In the genomic region with DNA sequence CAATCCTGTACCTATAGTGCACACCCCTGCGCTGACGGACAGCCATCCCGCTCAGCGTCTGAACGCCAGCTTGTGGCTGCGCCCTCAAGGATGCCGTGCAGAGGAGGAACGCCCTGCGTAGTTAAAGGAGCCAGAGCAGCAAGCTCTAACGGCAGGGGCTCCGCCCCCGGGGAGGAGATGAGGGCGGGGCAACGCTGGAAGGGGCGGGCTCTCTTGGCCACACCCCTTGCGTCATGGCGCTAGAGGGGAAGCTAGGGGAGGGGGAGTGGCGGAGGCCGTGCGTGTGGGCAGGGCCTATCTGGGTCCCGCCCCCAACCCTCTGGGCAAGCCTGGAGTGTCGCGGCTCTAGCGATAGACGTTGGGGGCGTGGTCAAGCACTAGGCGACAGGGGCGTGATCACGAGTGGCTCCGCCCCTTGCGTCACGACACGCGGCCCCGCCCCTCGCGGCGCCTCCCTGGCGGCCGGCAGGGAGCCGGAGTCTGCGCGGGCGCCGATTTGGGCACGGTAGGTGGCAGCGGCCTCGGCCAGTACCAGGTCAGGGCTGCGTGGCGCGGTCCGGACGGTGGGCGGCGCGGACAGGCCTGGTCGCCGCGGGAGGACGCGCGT, we compare ENCODE assay signal across 8 mouse cellular contexts. TPM values are rescaled to one million over a fixed set of nuclear protein-coding genes. Genes with fewer than 3 reads are reported as not detected.
DNase-seq lines count a peak whose midpoint lies in the region; ATAC-seq and TF ChIP-seq lines count a peak whose summit lies in the region.

A gene (plus strand): TSS at position 425 of the 607 bp plus-strand sequence.

- peak within 1 kb of the TSS; percentile 61 to 94 (median 89) for H3K4me3 ChIP-seq in CH12.LX (replicated peaks in 1 of 3; ENCODE audit: low read depth in 2 of 3, low read length in 2 of 3, poor library complexity in 1 of 3)
- H3K4me3 ChIP-seq in forebrain, embryonic 11.5 days (ENCODE audit: low read depth, low read length): peak within 1 kb of the TSS; percentile 61
- peak within 1 kb of the TSS; percentile 85 for H3K4me3 ChIP-seq in heart, embryonic 16.5 days (ENCODE audit: low read length)
- H3K4me3 ChIP-seq in liver, embryonic 15.5 days (replicated peaks): peak within 1 kb of the TSS; percentile 77
- H3K4me3 ChIP-seq in neural tube, embryonic 12.5 days: peak within 1 kb of the TSS; percentile 67

- no peak for TF ChIP-seq RAD21 in CH12.LX (IDR thresholded peaks at IDR 0.05; ENCODE audit: low read depth, low read length)

- TF ChIP-seq POLR2A in CH12.LX (IDR thresholded peaks at IDR 0.05; ENCODE audit: low read depth, low read length): peak; percentile 76

- no peaks in the 10 kb centered on the region for H3K9me3 ChIP-seq in CH12.LX (replicated peaks; ENCODE audit: low read length)
- H3K9me3 ChIP-seq in forebrain, embryonic 11.5 days (ENCODE audit: control insufficient read depth, low read length): no peaks in the 10 kb centered on the region
- no peaks in the 10 kb centered on the region for H3K9me3 ChIP-seq in heart, embryonic 16.5 days (replicated peaks; ENCODE audit: control insufficient read depth, low read length)
- H3K9me3 ChIP-seq in liver, embryonic 15.5 days (replicated peaks): no peaks in the 10 kb centered on the region
- no peaks in the 10 kb centered on the region for H3K9me3 ChIP-seq in neural tube, embryonic 12.5 days

- whole genome bisulfite sequencing in forebrain, embryonic 11.5 days: under 1% methylated on average over 59 of the region's 62 CpGs
- WGBS in heart, embryonic 16.5 days: under 1% methylated on average over 62 of the region's 62 CpGs
- under 1% methylated on average over 62 of the region's 62 CpGs for WGBS in liver, embryonic 15.5 days (ENCODE audit: insufficient replicate concordance)
- WGBS in neural tube, embryonic 12.5 days: under 1% methylated on average over 62 of the region's 62 CpGs

- H3K36me3 ChIP-seq in CH12.LX (replicated peaks in 1 of 2; ENCODE audit: control insufficient read depth in 1 of 2, insufficient read depth in 1 of 2, low read length in 1 of 2): peaks cover 0 to 2% of the 10 kb centered on the region in 2 experiments
- H3K36me3 ChIP-seq in forebrain, embryonic 11.5 days (ENCODE audit: control insufficient read depth, insufficient read depth, low read length): no peaks in the 10 kb centered on the region
- H3K36me3 ChIP-seq in heart, embryonic 16.5 days (ENCODE audit: control insufficient read depth, insufficient read depth): no peaks in the 10 kb centered on the region
- H3K36me3 ChIP-seq in liver, embryonic 15.5 days (replicated peaks): no peaks in the 10 kb centered on the region
- no peaks in the 10 kb centered on the region for H3K36me3 ChIP-seq in neural tube, embryonic 12.5 days

- peak within 1 kb of the TSS; percentile 94 for H3K4me2 ChIP-seq in CH12.LX (ENCODE audit: insufficient read depth, low read depth, poor library complexity, severe bottlenecking)
- peak within 1 kb of the TSS; percentile 87 for H3K4me2 ChIP-seq in forebrain, embryonic 11.5 days (ENCODE audit: low read depth, low read length, severe bottlenecking)
- peak within 1 kb of the TSS; percentile 82 for H3K4me2 ChIP-seq in heart, embryonic 16.5 days (ENCODE audit: low read depth, low read length)
- peak within 1 kb of the TSS; percentile 94 for H3K4me2 ChIP-seq in liver, embryonic 15.5 days
- H3K4me2 ChIP-seq in neural tube, embryonic 12.5 days (replicated peaks): peak within 1 kb of the TSS; percentile 90

- H3K79me2 ChIP-seq in CH12.LX (replicated peaks; ENCODE audit: control insufficient read depth, extremely low read depth, insufficient read depth, poor library complexity, severe bottlenecking): 0 out of 2 replicates have a peak, but pooled peaks cover 6% of the 10 kb centered on the region

- dilution Hi-C loops in CH12.LX (cut with MboI; ENCODE audit: extremely low pct_ligation_motif_present, extremely low pct_unique_long_range_greater_than_20kb, low sequenced_read_pairs): no loop called here

- peak within 1 kb of the TSS; percentile 64 for H3K9ac ChIP-seq in CH12.LX (ENCODE audit: insufficient read depth, low read depth)
- peak within 1 kb of the TSS; percentile 75 for H3K9ac ChIP-seq in forebrain, embryonic 11.5 days (ENCODE audit: low read length)
- peak within 1 kb of the TSS; percentile 89 for H3K9ac ChIP-seq in heart, embryonic 16.5 days (ENCODE audit: low read length)
- peak within 1 kb of the TSS; percentile 85 for H3K9ac ChIP-seq in liver, embryonic 15.5 days
- peak within 1 kb of the TSS; percentile 73 for H3K9ac ChIP-seq in neural tube, embryonic 12.5 days

- no peak for TF ChIP-seq CTCF in CH12.LX (conservative IDR thresholded peaks at IDR 0.05 in 1 of 2, IDR thresholded peaks at IDR 0.05 in 1 of 2; ENCODE audit: low read depth in 2 of 2, low read length in 2 of 2)

- no peak within 1 kb of the TSS for H3K27ac ChIP-seq in CH12.LX (ENCODE audit: insufficient read depth, low read depth)
- H3K27ac ChIP-seq in forebrain, embryonic 11.5 days (ENCODE audit: low read depth, low read length): 0 out of 2 replicates have a peak within 1 kb of the TSS, but pooled peaks have one; percentile 43
- H3K27ac ChIP-seq in heart, embryonic 16.5 days (ENCODE audit: low read length): peak within 1 kb of the TSS; percentile 67
- H3K27ac ChIP-seq in liver, embryonic 15.5 days (replicated peaks): peak within 1 kb of the TSS; percentile 84
- H3K27ac ChIP-seq in neural tube, embryonic 12.5 days: no peak within 1 kb of the TSS

- in situ Hi-C loops in CH12.LX (cut with MboI; ENCODE audit: low pct_ligation_motif_present, low pct_unique_long_range_greater_than_20kb, low sequenced_read_pairs): loop anchor here (10.0 kb wide), 1 partner anchor 48 kb away; a partner anchor contains a TSS

- no peak for TF ChIP-seq EP300 in CH12.LX (IDR thresholded peaks at IDR 0.05; ENCODE audit: low read length)

- peaks cover 11% of the 10 kb centered on the region for H3K27me3 ChIP-seq in CH12.LX (replicated peaks)
- no peaks in the 10 kb centered on the region for H3K27me3 ChIP-seq in forebrain, embryonic 11.5 days (ENCODE audit: control insufficient read depth, insufficient read depth, low read length)
- H3K27me3 ChIP-seq in heart, embryonic 16.5 days (ENCODE audit: control insufficient read depth, insufficient read depth, low read length): 0 out of 2 replicates have a peak, but pooled peaks cover 4% of the 10 kb centered on the region
- peaks cover 3% of the 10 kb centered on the region; the same call in 1 of the 2 replicates for H3K27me3 ChIP-seq in liver, embryonic 15.5 days
- no peaks in the 10 kb centered on the region for H3K27me3 ChIP-seq in neural tube, embryonic 12.5 days (replicated peaks)

- peaks cover 38 to 80% of the 10 kb centered on the region in 2 experiments for H3K4me1 ChIP-seq in CH12.LX (ENCODE audit: control insufficient read depth in 1 of 2, insufficient read depth in 2 of 2)
- H3K4me1 ChIP-seq in forebrain, embryonic 11.5 days (replicated peaks; ENCODE audit: control insufficient read depth, insufficient read depth, low read length): peaks cover 8% of the 10 kb centered on the region
- H3K4me1 ChIP-seq in heart, embryonic 16.5 days (ENCODE audit: control insufficient read depth, insufficient read depth, low read length): peaks cover 30% of the 10 kb centered on the region
- peaks cover 73% of the 10 kb centered on the region for H3K4me1 ChIP-seq in liver, embryonic 15.5 days (replicated peaks)
- peaks cover 36% of the 10 kb centered on the region for H3K4me1 ChIP-seq in neural tube, embryonic 12.5 days

- DNase-seq in CH12.LX (ENCODE audit: extremely low read depth): peak; percentile 97
- DNase-seq in c-Kit-positive CD71-positive TER-119-negative erythroid progenitor cells, embryonic 14.5 days (ENCODE audit: low read depth): peak; percentile 97
- DNase-seq in forebrain, embryonic 11.5 days (ENCODE audit: low spot score): peak; percentile 100
- peak; percentile 100 for DNase-seq in kidney, postnatal 36 days
- peak; percentile 99 for DNase-seq in telencephalon, adult 2 months (ENCODE audit: low read depth, low spot score)

- ATAC-seq in forebrain, embryonic 11.5 days (replicated peaks; ENCODE audit: low FRiP score): peak; percentile 94
- peak; percentile 96 for ATAC-seq in heart, embryonic 16.5 days (replicated peaks; ENCODE audit: extremely low read depth, insufficient read depth, low FRiP score)
- peak; percentile 91 for ATAC-seq in liver, embryonic 15.5 days (ENCODE audit: insufficient read depth)
- peak; percentile 95 for ATAC-seq in neural tube, embryonic 12.5 days (ENCODE audit: low FRiP score, low read depth)

TF ChIP-seq in CH12.LX, 34 proteins besides CTCF, POLR2A, EP300 and RAD21 (continues in another document):
- peak; percentile 57 for TF ChIP-seq MXI1 (IDR thresholded peaks at IDR 0.05; ENCODE audit: low read depth, low read length)
- no peak for TF ChIP-seq ZKSCAN1 (IDR thresholded peaks at IDR 0.05; ENCODE audit: borderline replicate concordance, low read depth, low read length)
- TF ChIP-seq JUND (conservative IDR thresholded peaks at IDR 0.05; ENCODE audit: low read depth, low read length): no peak
- peak; percentile 18 for TF ChIP-seq USF1 (IDR thresholded peaks at IDR 0.05; ENCODE audit: low read depth, low read length)
- TF ChIP-seq TCF12 (IDR thresholded peaks at IDR 0.05; ENCODE audit: low read depth, low read length): peak; percentile 21
- TF ChIP-seq IRF4 (IDR thresholded peaks at IDR 0.05; ENCODE audit: low read depth, low read length): peak; percentile 7; the same call in 1 of the 2 replicates
- no peak for TF ChIP-seq POLR2AphosphoS2 (IDR thresholded peaks at IDR 0.05; ENCODE audit: low read depth, low read length)
- TF ChIP-seq NELFE (IDR thresholded peaks at IDR 0.05; ENCODE audit: low read depth, low read length): peak; percentile 64
- TF ChIP-seq ZMIZ1 (IDR thresholded peaks at IDR 0.05; ENCODE audit: low read depth, low read length): peak; percentile 52; the same call in 1 of the 2 replicates
- peak; percentile 85 for TF ChIP-seq NRF1 (IDR thresholded peaks at IDR 0.05; ENCODE audit: low read depth, low read length)
- no peak for TF ChIP-seq RCOR1 (conservative IDR thresholded peaks at IDR 0.05; ENCODE audit: low read depth, low read length)
- 0 out of 2 replicates have a peak, but pooled peaks have one; percentile 63 for TF ChIP-seq TBP (conservative IDR thresholded peaks at IDR 0.05; ENCODE audit: low read depth, low read length)
- no peak for TF ChIP-seq JUN (IDR thresholded peaks at IDR 0.05; ENCODE audit: insufficient read depth, low read depth, low read length)
- TF ChIP-seq GABPA (IDR thresholded peaks at IDR 0.05; ENCODE audit: insufficient replicate concordance, low read depth, low read length): no peak

RNA-seq across cellular contexts. Expression of the gene that starts here (rescaled TPM):
- total RNA-seq in CH12.LX (2012; rRNA removed) (20.6 and 20.7 TPM in 2 replicates), CH12.LX (2014; rRNA removed) (12.6 and 13.3 TPM in 2 replicates)
- 10.8 and 15.6 TPM in 2 replicates for polyA plus RNA-seq in CH12.LX (2012; ENCODE audit: insufficient read length, low read depth)
- polyA plus RNA-seq in forebrain, embryonic 11.5 days (2014; fragmentation: Nextera tagmentation; extraction: Ambion mirVana): 30.9 and 34.3 TPM in 2 replicates
- polyA plus RNA-seq in heart, embryonic 16.5 days (2015; fragmentation: Nextera tagmentation; extraction: Ambion mirVana): 51.0 and 53.0 TPM in 2 replicates
- 34.5 and 43.8 TPM in 2 replicates for polyA plus RNA-seq in liver, embryonic 15.5 days (2015; fragmentation: Nextera tagmentation; extraction: Ambion mirVana)
- 28.7 and 35.4 TPM in 2 replicates for polyA plus RNA-seq in neural tube, embryonic 12.5 days (2016; fragmentation: Nextera tagmentation; extraction: Ambion mirVana)

Comparison
In these comparisons a context has a peak if more than half of its experiments do, and no peak if none do; other contexts are left out.
1. H3K27ac ChIP-seq: peak in forebrain, embryonic 11.5 days (single experiment), heart, embryonic 16.5 days (single experiment) and liver, embryonic 15.5 days (single experiment); none in CH12.LX (single experiment) and neural tube, embryonic 12.5 days (single experiment).
2. Peak in every context shown above with its lines, with median percentiles within 50 percentile points of each other: DNase-seq, H3K4me2 ChIP-seq, H3K4me3 ChIP-seq, H3K9ac ChIP-seq and ATAC-seq.